Mouse (Mus musculus) induced T-regulatory cell, adult 2 months (primary cell): ENCODE data around the gene Pola1.

Source experiments
- DNase-seq: peaks from one replicate; pipeline ENCODE4 v3.0.0-alpha.2; 2012; ENCODE audit warnings: low read depth

Pola1 gene

DNA sequence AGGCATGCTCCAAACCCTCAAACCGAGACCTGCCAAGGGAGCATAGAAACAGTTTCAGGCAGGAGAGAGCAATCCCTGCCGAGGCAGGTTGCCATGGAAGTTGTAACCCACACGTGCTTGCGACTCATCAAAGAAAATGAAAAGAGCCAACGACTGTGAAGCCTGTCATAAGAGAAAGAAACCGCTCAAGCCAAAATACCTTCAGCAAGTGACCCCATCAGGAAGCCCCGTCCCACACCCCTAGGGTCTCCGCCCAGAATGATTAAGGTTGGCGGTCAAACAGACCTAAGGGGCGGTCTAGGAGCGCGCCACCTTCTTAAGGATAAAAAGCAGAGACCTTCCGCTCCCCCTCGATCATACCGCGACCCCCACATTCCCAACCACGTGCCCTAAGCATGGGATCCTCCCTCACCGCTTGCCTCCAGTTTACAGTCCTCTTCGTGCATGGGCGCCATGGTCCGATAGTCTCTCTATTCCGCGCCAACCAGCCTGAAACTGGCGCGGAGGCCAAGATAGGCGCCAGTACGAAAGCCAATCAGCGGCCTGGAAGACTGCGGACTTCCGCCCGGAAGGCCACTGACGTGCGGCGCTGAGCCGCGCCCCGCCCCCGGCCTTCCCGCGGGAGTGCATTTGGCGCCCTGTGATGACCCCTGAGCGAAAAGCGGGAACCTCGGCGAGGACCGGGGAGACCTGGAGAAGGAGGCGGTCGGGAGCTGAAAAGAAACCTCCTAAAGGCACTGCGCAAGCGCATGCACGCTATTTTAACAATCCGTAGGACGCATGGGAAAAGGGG lies at the start of gene Pola1:
Gene Pola1, minus strand, starts transcription at position 499 of the 793 bp plus-strand sequence.
- peak; percentile 82 for DNase-seq

DNA sequence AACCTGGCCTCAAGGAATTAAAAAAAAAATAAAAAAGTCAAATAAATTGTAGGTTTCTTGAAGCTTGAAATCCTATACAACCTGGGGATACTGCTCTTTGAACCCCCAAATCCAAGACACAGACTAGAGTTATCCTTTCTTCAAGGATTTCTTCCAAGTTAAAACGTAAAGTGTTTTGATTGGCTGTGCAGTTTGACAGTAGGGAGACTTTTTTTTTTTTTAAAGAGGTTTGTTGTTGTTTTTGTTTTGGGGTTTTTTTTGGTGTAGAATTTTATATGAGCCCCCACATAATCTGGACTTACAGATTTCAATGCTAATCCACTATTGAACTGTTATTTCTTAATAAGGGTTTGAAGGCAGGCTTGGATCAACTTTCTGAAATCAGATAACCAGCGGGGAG lies 44.3 kb upstream of the Pola1 start:
- no peak for DNase-seq

- DNase-seq: peak; percentile 81
Observed at GRCm38 (mm10) chrX:93674836-93675795, 43.2 kb upstream of the Pola1 start.

DNA sequence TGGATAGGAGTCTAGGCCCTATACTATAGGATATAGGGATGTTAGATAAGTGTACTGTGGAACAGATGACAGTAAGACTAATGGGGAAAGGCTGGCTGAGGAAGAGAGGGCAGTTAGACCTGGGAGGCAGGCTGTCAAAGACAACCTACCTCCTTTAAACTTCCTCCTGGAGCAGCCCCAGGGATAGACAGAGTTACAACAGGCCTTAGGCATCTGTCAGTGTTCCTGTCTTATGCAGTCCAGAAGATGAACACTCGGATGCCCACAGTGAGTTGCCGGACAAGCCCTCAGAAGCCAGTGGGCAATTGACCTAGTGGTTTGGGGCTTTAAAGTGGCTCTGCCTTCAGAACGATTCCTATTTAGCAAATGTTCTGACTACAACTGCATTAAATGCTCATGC lies 42.5 kb upstream of the Pola1 start:
- DNase-seq: no peak

- DNase-seq: peak; percentile 6
Observed at GRCm38 (mm10) chrX:93664787-93665186, 32.8 kb upstream of the Pola1 start.

DNA sequence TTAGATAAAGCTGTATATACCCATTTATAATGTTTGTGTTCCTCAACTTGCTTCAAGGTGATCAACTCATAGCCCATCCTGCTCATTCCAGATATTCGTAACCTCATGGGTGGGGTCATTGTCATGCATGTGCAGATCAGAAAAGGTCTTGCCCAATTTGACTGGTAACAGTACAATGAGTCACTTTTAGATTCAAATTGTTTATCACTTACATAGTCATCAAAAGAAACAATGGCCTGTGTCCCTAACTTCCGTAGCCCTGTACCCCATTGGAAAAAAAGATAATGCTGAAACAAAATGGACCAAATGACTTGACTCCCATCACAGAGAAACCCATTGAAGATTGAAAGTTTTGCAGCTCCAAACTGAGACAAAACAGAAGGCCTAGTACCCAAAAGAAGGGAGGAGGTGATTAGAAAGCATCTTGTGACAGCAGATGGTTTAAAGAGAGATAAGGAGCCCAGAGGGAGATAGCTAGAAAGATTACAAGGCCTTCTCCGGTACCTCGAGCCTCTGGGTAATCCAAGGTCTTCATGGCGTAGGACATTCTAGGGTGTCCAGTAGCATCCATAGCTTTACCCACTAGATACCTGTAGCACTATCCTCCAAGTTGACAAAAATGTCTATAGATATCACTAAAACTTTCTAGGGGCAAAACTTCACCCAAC lies 32.1 kb upstream of the Pola1 start:
- DNase-seq: no peak

GRCm38 (mm10) chrX:93655153-93655552 lies 23.2 kb upstream of the Pola1 start:
- no peak for DNase-seq

GRCm38 (mm10) chrX:93654218-93655002 lies 22.5 kb upstream of the Pola1 start, which contains the start of gene Pcyt1b:
TSS of gene Pcyt1b (plus strand) at chrX:93654863.
- no peak for DNase-seq

GRCm38 (mm10) chrX:93650738-93651137 lies 18.8 kb upstream of the Pola1 start:
- DNase-seq: no peak

DNA sequence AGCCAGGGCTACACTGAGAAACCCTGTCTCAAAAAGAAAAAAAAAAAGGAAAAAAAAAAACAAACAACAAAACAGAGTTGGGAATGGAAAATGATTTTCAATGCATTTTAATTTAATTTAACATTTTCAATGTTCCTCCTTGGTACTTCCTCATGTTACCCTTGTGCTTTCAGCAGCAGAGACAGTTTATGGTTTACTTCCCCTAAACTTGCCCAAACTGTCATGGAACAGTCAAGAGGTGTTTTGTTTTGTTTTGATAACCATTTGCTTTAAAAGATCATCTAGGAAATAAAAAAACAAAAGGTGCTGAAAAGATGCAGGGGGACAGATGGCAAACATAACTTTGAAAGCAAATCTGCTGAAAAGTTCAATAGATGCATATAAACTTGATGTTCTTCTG lies 12.1 kb upstream of the Pola1 start:
- DNase-seq: no peak

- DNase-seq: no peak
Observed at GRCm38 (mm10) chrX:93643600-93643999, 11.6 kb upstream of the Pola1 start.

DNA sequence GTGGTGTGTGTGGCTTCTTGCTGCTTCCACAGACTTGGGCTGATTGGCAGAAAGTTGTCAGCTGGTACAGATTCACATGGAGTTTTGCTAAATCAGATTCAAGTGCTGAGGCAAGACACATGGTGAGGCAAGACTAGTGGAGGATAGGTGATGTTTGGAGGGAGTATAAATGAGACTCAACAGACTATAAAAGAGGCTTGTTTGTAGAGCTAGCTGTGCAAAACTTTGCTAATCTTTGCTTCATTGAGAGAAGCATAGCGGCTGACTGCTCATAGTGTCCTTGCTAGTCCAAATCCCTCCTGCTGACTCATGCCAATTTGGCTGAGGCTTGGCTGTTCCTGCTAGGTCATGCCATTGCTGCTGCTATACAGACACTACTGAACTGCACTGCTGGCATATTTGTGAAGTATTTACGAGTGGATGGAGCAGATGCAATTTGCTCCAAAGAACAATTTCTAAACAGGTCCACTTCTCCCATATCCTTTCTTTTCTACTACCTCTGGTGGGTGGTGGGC lies 3.0 kb upstream of the Pola1 start:
- no peak for DNase-seq

GRCm38 (mm10) chrX:93630256-93630655 lies 1.7 kb downstream of the Pola1 start:
- peak; percentile 17 for DNase-seq

DNA sequence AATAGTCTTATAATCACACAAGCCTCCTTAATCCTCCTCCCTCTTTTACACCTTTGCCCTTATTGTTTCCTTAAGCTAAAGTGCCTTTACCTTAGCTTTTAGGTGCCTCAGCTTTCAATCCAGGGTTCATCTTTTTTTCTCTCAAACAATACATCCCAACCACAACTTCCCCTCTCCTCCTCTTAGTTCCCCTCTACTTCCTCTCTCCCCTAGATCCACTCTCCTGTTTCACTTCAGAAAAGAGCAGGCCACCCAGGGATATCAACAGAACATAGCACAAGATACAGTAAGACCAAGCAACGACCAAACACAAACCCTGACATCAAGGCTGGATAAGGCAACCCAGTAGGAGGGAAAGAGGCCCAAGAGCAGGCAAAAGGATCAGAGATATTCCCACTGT lies 29.7 kb downstream of the Pola1 start:
- DNase-seq: no peak

GRCm38 (mm10) chrX:93594283-93594682 lies 37.7 kb downstream of the Pola1 start:
- no peak for DNase-seq

DNA sequence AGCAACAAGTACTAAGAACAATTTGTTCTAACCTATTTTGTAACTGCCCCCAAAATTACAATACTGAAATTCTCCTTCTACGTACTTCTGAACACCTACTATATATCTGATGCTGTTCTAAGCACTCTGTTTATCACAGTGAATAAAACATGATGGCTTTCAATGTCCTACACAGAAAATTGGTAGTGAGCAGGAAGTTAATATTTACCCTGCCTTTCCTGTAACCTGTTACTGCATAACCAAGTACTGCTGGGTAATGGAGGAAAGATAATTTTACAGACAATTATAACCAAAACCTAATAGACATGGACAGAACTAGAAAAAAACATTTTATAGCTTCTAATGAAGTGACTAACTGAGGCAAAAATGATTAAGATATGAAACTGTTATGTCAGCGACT lies 51.0 kb downstream of the Pola1 start:
- DNase-seq: no peak

- peak; percentile 27 for DNase-seq
Observed at GRCm38 (mm10) chrX:93557171-93557570, 74.8 kb downstream of the Pola1 start.

GRCm38 (mm10) chrX:93539779-93540178 lies 92.2 kb downstream of the Pola1 start:
- no peak for DNase-seq

DNA sequence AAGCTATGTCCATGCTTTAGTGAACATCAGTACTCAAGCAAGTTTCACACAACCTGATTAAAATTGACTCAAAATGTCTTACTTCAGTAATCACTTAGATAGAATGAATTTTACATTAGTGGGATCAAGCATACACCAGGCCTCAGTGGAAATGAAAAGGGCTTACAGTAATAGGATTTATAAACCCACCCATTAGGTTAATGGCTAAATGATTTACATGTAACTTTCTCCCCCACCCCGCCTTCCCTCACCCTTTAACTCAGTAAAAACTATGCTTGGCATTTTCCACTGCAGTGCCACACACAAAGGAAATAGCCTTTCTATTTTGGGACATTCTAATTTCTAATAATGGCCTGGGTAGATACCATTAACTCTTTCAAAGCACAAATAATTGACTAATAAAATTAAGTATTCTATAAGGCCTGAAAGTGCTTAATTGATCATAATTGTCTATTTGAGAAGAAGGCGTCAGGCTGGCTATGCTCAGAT lies 129.0 kb downstream of the Pola1 start:
- DNase-seq: no peak

- no peak for DNase-seq
Observed at GRCm38 (mm10) chrX:93497597-93497996, 134.4 kb downstream of the Pola1 start.

DNA sequence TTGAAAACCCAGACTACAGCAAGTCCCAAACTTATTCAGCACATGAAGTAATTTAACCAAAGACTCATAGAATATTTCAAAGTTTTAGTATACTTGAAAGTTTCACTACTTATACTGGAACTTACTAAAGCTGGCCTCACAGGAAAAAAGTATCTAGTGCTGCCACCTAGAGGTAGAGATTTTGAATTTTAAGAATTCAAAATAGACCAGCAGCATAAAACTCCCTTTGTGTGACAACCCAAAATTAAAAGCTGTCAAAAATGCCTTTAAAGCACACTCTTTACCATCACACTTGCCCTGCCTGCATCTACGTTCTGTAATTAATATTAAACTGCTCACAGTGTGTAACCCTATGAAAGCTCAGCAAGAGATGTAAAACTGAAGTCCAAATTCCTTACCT lies 166.2 kb downstream of the Pola1 start:
- peak; percentile 20 for DNase-seq
